Mouse (Mus musculus) brain, embryonic 14.5 days (tissue): ENCODE data around the gene Ddx4. TPM values are rescaled to one million over a fixed set of nuclear protein-coding genes. Genes with fewer than 3 reads are reported as not detected.

Experiments
- DNase-seq: peaks from one replicate; pipeline ENCODE4 v3.0.0-alpha.2; 2011; ENCODE audit warnings: low read depth
- CTCF ChIP-seq: fragments of 200-500 bp; IDR thresholded peaks from 2 replicates; pipeline ENCODE4 v1.5.1; 2012; ENCODE audit warnings: inconsistent platforms, mild to moderate bottlenecking, moderate library complexity, borderline replicate concordance; ENCODE audit not compliant: insufficient read depth, insufficient read length; ENCODE audit errors: extremely low read depth
- POLR2A ChIP-seq: fragments of 200-500 bp; IDR thresholded peaks from 2 replicates; pipeline ENCODE4 v1.6.1; 2012; ENCODE audit warnings: mild to moderate bottlenecking, inconsistent platforms, borderline replicate concordance; ENCODE audit not compliant: poor library complexity, insufficient read depth, insufficient read length, severe bottlenecking; ENCODE audit errors: extremely low read depth
- polyA plus RNA-seq: library from polyadenylated mRNA; depleted of rRNA; stranded (reverse); fragments of >200 nt; gene quantifications from 2 replicates; pipeline ENCODE4 v1.2.3, GENCODE M21; 2012

The Ddx4 gene
- polyA plus RNA-seq, 1 experiment, result 1.3 TPM

DNA sequence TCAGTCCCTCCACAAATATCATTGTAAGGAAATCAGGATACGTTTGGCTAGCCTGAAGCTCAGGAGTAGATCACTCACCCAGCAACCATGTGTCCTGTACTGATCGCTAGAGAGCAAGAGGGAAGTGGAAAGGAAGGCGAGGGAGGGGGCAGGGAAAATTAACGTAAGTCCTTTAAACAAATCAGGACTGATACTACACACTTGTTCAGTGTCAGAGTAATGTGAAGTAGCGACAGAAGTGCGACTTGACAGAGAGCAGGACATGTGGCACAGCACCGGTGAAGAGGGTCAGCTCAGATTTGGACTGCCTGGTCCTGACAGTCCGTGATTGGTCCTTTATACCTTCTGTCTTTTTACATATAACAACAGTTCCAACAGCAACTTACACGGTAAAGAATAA, 14.9 kb upstream of the Ddx4 start:
- DNase-seq, result no peak
- TF ChIP-seq CTCF (no peak), POLR2A (no peak)

DNA sequence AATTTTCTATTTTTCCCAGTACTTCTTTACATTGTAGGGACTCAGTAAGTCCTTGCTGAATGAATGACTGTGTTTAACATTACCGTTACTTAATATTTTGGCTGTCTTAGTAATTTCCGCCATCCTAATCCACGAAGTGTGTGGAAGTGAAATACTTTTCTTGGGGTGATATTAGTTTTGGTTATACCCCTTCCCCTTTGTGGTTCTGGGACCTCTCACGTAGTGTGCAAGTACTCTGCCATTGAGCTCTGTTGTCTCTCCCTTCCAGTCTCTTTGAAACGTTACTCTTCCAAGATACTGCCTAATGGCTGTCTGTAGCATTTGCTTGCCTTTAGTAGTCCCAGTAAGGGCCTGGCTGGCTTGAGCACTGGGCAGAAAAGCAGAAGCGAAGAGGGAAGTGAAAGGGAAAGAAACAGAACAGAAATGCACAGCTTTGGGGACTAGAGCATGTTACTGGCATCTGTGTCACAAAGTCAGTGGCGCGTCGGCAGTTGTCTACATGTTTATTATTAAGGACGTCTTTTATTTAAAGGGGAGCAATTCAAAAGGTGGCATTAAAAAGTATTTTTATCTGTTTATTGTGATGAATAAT, 14.3 kb upstream of the Ddx4 start:
- DNase-seq, result no peak
- no peak for TF ChIP-seq CTCF
- no peak for TF ChIP-seq POLR2A

DNA sequence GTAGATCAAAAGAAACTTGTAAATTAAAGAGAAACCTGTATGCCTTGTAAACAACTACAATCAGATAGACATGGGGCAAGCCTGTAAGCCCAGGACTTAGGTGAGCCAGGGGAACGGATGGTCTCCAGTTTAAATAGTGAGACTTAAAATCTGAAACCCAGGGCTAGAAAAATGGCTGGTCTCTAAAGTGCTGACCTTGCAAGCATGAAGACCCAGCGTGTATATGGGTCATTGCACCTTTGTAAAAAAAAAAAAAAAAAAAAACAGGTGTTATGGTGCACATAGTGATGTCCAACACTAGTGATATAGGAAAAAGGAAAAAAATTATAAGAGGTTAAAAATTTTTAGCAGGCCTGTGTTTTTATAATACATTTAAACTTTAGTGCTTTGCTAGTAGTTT, 9.4 kb upstream of the Ddx4 start:
- TF ChIP-seq POLR2A (no peak), CTCF (no peak)

DNA sequence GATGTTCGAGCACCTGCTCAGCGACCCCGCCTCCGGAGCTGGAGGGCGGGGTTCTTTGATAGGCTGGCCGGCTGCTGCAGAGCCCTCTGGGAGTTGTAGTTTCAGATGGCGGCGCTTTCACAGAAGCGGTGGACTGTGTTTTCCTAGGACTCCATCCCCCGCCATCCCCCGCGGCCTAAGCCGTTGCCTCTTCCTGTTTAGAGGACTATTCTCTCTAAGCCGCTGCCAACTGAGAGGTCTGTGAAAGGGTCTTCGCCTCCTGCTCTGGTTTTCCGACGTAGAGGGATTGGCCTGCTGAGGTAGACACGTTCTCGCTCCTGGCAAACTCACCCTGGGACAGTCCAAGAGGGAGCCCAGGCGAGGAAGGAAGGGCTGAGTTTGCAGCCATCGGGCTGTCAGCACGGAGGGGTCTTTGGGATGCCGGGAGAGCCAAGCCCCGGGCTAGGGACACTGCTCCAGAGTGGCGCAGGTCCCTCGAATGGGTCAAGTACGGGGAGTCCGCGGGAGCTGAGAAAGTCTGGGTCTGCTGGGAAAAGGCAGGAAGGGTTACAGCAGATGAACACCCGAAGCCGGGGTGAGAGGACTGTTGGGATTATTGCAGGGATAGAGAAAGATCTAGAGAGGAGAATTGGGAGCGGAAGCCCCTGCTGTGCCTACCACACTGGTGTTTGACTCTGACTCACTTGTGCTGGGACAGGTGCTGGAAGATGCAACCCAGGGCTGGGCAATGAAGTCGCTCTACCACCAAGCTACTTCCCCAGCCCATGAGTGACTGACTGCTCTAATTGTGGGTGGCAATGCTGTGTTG, 8.5 kb upstream of the Ddx4 start, which contains the start of gene Slc38a9:
Gene Slc38a9 (plus strand): TSS at position 178 of the 808 bp plus-strand sequence.
- TF ChIP-seq CTCF (no peak), POLR2A (peak; percentile 25; the same call in 1 of the 2 replicates)

More for the DNA sequence above, 9.4 kb upstream of the Ddx4 start:
- DNase-seq, result no peak

DNA sequence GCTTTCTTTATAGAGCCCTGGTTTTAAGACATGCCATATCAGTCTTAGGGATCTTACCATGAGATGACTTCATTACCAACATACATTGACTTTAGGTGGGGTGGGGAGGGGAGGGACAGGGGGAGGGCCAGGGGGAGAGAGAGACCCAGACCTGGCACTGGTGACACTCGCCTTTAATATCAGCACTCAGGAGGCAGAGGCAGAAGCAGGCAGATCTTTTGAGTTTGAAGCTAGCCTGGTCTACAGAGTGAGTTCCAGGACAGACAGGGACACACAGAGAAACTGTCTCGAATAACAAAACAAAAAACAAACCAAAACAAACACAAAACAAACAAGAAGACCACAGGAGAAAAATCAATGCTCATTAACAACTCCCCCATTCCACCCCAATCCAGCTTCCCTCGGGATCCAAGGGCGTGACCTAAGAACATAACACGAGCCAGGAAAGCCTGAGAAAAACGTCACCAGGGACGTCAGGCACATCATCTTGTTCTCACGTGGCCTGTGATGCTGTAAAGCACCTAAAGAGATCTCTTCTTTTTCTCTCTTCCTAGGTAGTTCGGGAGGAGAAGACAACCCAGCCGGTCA, 7.8 kb upstream of the Ddx4 start:
- TF ChIP-seq POLR2A (no peak), CTCF (no peak)
- no peak for DNase-seq

More for the DNA sequence above, 8.5 kb upstream of the Ddx4 start, which contains the start of gene Slc38a9:
- DNase-seq, result peak; percentile 98

DNA sequence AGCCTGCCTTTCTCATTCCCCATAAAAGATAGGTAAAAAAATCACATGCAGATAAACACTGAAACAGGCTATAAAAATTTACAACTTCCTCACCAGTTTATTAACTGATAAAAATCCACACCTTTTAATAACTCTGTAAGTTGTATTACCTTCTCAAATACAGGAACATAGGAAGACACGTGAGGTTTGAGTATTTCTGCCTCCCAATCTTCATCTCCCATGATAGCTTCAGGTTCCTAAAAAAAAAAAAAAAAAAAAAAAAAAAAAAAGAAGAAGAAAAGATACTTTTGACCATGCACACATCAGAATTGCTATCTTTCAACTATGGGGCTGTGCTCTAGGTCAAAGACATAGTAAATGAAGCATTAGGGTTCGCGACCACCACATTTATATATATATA, 1.1 kb downstream of the Ddx4 start:
- TF ChIP-seq POLR2A, result no peak
- no peak for TF ChIP-seq CTCF
- no peak for DNase-seq

DNA sequence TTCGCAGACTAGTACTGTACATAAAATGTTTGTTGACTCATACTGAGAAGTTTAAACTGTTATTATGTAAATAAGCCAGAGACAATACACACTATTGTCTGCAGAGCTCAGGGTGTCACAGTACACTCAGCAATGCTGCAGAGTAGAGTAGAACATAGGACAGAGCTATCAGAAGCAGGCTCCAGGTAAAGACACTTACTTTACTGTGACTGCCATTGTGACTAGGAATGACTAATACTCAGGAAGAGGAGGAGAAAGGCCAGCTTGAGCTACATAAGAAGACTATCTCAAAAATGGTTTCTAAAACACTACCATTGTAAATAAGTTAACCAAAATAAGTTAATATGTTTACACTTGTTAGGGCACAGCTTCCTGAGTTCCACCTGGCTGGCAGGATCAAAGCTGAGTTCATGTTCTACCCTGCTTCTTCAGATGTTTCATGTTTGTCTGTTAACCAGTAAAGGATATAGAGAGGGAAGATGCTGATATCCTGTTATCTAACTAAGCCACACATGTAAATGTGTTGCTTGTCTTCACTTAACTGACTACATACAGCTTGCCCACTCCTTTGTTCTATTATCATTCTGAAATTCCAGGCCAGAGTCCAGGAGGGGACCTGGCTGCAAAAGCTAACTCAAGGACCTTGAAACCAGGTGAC, 6.6 kb downstream of the Ddx4 start:
- no peak for DNase-seq
- TF ChIP-seq CTCF (no peak), POLR2A (no peak)

DNA sequence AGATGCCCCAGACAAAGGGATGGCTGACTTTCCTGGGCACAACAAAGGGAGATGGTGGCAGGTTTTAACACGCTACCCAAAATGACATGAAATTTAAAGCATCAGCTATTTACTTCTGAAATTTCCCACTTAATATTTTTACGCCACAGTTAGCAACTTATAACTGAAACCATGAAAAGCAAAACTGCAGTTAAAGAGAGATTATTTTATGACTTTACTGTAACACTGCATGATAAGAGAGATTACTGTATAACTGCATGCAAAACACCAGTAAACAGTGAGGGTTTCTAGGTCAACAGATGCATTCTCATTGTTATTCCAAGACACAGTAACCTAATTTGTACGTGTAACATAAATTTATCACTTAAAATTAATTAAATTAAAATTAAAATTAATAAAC, 7.3 kb downstream of the Ddx4 start:
- no peak for DNase-seq
- TF ChIP-seq POLR2A, result no peak
- TF ChIP-seq CTCF, result no peak

DNA sequence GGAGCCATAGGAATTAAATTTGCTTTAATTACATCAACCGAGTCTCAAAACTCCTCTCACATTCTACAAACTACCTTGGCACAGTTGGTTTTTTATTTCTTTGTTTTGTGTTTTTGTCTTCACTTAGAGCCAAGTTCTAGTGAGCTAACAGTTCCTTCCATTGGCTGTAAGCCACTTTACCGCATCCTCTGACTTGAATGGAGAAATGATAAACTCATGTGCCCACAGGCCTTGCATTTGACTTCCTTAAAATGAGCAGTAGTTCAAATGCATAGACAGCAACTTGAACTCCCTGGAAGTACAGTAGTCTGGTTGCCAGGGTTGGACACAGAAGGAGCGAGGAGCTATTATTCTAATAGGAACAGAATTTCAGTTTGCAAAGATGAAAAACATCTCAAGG, 9.4 kb downstream of the Ddx4 start:
- TF ChIP-seq CTCF, result no peak
- TF ChIP-seq POLR2A, result no peak
- no peak for DNase-seq

DNA sequence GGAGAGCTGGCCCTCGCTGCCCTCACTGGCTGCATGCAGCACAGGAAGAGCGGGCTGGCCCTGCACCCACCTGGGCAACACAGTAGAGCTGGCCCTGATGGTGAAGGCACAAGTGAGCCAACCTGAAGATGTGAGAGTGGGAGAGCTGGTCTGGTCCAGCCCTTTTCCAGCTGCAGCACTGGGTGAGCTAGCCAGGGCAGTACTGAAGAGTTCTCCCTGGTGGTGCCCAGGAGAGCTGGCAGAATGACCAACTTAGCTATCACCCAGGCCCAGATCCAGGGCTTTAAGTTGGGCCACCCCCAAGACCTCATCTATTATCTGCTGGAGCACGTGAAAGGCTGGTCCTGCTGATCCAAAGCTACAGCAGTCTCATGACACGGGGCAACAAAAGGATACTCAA, 13.2 kb downstream of the Ddx4 start:
- no peak for TF ChIP-seq CTCF
- no peak for TF ChIP-seq POLR2A
- DNase-seq, result no peak

DNA sequence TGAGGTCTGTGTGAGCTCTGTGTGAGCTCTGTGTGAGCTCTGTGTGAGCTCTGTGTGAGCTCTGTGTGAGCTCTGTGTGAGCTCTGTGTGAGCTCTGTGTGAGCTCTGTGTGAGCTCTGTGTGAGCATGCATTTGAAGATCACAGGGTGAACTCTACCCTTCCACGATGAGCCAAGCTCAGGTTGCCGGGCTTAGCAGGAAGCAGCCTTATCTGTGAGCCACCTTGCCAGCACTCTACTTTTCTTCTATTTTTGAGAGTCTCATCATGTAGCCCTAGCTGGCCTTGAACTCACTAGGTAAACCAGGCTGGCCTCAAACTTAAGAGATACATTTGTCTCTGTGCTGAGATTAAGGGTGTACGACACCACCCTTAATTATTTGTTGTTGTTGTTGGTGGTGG, 15.8 kb downstream of the Ddx4 start:
- TF ChIP-seq CTCF, result no peak
- no peak for TF ChIP-seq POLR2A
- no peak for DNase-seq
